Mouse (Mus musculus) hindbrain, embryonic 12.5 days (tissue): Measurements from ENCODE around the gene 1700001K19Rik. TPM values are rescaled to one million over a fixed set of nuclear protein-coding genes. Genes with fewer than 3 reads are reported as not detected.
"Not testable (repeated sequence)": the region's sequence is repeated elsewhere in the genome, so short reads cannot be mapped to it uniquely, and the experiment has no call there.

ENCODE experiments used
- ATAC-seq: fragments of 200-750 bp; cut with Nextera tagmentation; 2 replicates; pipeline ENCODE4 v1.8.0; 2017; ENCODE audit warnings: moderate TSS enrichment; ENCODE audit not compliant: low FRiP score
- H3K27ac ChIP-seq: fragments of 300-500 bp; sonication (generic); 2 replicates; pipeline ENCODE4 v1.5.1; 2016; ENCODE audit warnings: mild to moderate bottlenecking
- H3K27me3 ChIP-seq: fragments of 300-500 bp; sonication (generic); 2 replicates; pipeline ENCODE4 v1.6.1; 2016; ENCODE audit warnings: mild to moderate bottlenecking
- H3K36me3 ChIP-seq: fragments of 300-500 bp; sonication (generic); 2 replicates; pipeline ENCODE4 v1.6.1; 2016; ENCODE audit warnings: mild to moderate bottlenecking
- H3K4me1 ChIP-seq: fragments of 300-500 bp; sonication (generic); 2 replicates; pipeline ENCODE4 v1.6.1; 2016
- H3K4me2 ChIP-seq: fragments of 300-500 bp; sonication (generic); replicated peaks from 2 replicates; pipeline ENCODE4 v1.6.1; 2016; ENCODE audit warnings: mild to moderate bottlenecking
- H3K4me3 ChIP-seq: fragments of 300-500 bp; sonication (generic); 2 replicates; pipeline ENCODE4 v1.5.1; 2016; ENCODE audit warnings: mild to moderate bottlenecking
- H3K9ac ChIP-seq: fragments of 300-500 bp; sonication (generic); 2 replicates; pipeline ENCODE4 v1.6.1; 2016; ENCODE audit warnings: mild to moderate bottlenecking, moderate library complexity
- H3K9me3 ChIP-seq: fragments of 300-500 bp; sonication (generic); replicated peaks from 2 replicates; pipeline ENCODE4 v1.6.1; 2016; ENCODE audit warnings: mild to moderate bottlenecking
- WGBS: fragments of 180-500 bp; shearing (Covaris S2); methylation state at CpG from one replicate; pipeline ENCODE4 v1.1.7; 2016; 5-methylcytosine and 5-hydroxymethylcytosine counted together
- polyA plus RNA-seq: library from polyadenylated mRNA; unstranded; fragments of >200 nt; fragmentation: Nextera tagmentation; extraction: Ambion mirVana; gene quantifications from 2 replicates; pipeline ENCODE4 v1.2.1, GENCODE M21; 2016

Gene 1700001K19Rik
- not detected in 2 replicates for polyA plus RNA-seq

DNA sequence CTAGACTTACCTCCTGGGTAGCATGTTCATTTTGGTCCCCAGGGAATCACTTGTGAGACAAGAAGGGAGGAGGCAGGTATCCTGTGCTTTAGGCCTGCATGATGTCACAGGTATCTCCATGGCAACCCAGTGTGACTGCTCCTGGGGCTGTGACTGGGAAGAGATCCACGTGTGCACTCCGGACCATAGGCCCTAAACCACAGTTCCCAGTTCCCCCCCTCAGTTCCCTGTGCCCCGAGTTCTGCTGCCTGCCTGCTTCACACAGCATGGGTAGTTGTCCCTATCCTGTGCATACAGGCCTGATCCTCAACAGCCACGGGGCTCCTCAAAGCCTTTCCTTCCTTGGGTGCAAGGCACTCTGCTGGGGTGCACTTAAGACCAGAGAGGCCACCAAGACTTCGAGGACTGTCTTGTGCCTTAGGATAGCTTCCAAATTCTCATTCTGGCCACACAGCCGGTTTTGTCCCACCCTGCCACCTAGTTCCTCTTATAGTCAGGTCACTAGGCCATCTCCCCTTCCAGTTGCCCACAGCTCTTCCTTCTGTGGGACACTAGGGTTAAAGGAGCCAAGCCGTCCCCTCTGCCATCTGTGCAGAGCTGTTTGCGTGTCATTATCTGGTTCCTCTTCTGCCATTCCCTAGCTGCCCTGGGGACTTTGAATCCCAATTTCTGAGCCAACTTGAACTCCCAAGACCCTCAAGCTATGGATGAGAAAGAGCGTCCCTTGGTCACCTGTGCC, at the start of gene 1700001K19Rik:
Gene 1700001K19Rik, minus strand, starts transcription at position 59 of the 739 bp plus-strand sequence.
- Histone ChIP-seq H3K4me2 (no peak within 1 kb of the TSS), H3K27me3 (no peaks in the 10 kb centered on the region), H3K36me3 (peaks cover 14% of the 10 kb centered on the region; the same call in 1 of the 2 replicates), H3K9me3 (no peaks in the 10 kb centered on the region), H3K4me3 (no peak within 1 kb of the TSS), H3K4me1 (0 out of 2 replicates have a peak, but pooled peaks cover 4% of the 10 kb centered on the region), H3K27ac (no peak within 1 kb of the TSS), H3K9ac (no peak within 1 kb of the TSS)
- WGBS, result 79% methylated on average over 9 of the region's 9 CpGs
- no peak for ATAC-seq

DNA sequence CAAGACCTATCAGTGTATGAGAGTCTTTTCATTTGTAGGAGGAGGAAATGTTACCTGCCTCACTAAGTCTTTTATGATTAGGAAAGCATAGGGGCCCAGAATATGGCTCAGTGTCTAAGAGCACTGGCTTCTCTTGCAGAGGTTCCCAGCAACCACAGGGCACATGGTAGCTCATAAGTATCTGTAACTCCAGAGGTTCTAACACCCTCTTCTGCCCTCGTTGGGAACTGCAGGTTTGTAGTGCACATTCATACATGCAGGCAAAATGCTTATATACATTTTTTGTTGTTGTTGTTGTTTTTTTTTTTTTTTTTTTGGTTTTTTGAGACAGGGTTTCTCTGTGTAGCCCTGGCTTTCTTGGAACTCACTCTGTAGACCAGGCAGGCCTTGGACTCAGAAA, 44.0 kb upstream of the 1700001K19Rik start:
- no peaks in the 10 kb centered on the region for H3K4me1 ChIP-seq
- H3K9ac ChIP-seq, result no peak overlapping the region
- WGBS, result 58% methylated on average over 1 of the region's 1 CpGs
- peaks cover 3% of the 10 kb centered on the region; the same call in 1 of the 2 replicates for H3K27me3 ChIP-seq
- H3K27ac ChIP-seq, result no peak overlapping the region
- ATAC-seq, result no peak
- no peak overlapping the region for H3K4me2 ChIP-seq
- no peak overlapping the region for H3K4me3 ChIP-seq
- no peaks in the 10 kb centered on the region for H3K9me3 ChIP-seq
- H3K36me3 ChIP-seq, result no peaks in the 10 kb centered on the region

DNA sequence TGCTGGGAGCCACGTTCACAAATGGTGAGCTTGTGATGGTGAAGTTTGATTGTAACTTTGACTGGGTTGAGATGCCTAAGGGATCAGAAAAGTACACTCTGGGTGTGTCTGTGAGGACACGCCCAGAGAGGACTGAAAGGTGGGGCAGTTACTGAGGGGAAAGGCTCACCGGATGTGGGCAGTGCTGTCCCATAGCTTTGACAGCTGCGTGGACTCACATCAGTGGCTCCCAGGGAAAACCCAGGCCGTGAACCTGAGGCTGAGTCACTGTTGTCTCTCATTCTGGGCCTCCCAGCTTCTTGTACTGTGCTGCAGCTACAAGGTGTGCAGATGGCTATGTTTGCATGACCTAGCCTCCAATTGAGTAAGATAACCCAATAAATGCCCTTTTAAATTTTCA, 43.1 kb upstream of the 1700001K19Rik start:
- Histone ChIP-seq H3K4me2 (no peak overlapping the region), H3K9me3 (no peaks in the 10 kb centered on the region), H3K4me1 (no peaks in the 10 kb centered on the region), H3K9ac (no peak overlapping the region), H3K4me3 (no peak overlapping the region), H3K27me3 (peaks cover 3% of the 10 kb centered on the region; the same call in 1 of the 2 replicates), H3K36me3 (no peaks in the 10 kb centered on the region), H3K27ac (no peak overlapping the region)
- ATAC-seq, result no peak
- 85% methylated on average over 5 of the region's 5 CpGs for WGBS

DNA sequence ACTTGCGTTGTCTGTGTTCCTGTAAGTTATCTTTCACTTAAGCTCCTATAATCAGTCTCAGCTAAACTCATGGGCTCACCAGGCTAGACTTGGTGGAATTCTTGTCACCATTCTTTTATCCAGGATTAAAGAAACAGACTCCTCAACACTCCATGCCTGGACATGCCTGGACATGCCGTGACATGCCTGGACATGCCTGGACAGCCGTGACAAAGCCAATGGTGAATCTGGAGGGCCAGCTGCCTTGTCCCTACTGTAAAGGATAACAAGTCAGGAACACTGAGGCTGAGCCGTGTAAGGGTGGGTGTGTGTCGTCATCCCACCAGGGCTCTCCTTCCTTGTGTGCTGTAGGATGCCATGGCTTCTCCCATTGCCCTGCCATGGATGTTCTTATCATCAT, 42.6 kb upstream of the 1700001K19Rik start:
- WGBS, result 90% methylated on average over 5 of the region's 5 CpGs
- Histone ChIP-seq H3K4me1 (no peaks in the 10 kb centered on the region), H3K27me3 (peaks cover 3% of the 10 kb centered on the region; the same call in 1 of the 2 replicates), H3K27ac (no peak overlapping the region), H3K4me2 (no peak overlapping the region), H3K9me3 (no peaks in the 10 kb centered on the region), H3K36me3 (no peaks in the 10 kb centered on the region), H3K9ac (no peak overlapping the region), H3K4me3 (no peak overlapping the region)
- ATAC-seq, result no peak

DNA sequence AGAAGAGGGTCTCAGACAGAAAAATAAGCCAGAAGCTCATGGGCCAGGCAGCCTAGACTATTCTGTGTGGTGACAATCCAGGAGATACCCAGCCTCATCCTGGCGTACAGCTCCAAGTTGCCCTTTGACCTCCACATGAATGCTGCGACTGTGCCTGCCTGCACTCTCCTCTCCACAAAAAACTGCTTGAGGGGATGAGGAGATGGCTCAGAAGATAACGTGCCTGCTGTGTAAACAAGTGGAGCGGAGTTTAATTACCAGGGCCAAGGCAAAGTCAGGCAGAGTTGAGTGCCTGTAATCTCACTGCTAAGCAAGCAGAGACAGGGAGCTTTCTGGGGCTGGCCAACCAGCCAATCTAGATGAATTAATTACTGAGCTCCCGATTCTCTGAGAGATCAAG, 33.6 kb upstream of the 1700001K19Rik start:
- WGBS, result 31% methylated on average over 5 of the region's 5 CpGs
- H3K27ac ChIP-seq, result no peak overlapping the region
- no peaks in the 10 kb centered on the region for H3K4me1 ChIP-seq
- H3K27me3 ChIP-seq, result peaks cover 6% of the 10 kb centered on the region; the same call in 1 of the 2 replicates
- H3K36me3 ChIP-seq, result no peaks in the 10 kb centered on the region
- no peak overlapping the region for H3K4me3 ChIP-seq
- no peak overlapping the region for H3K4me2 ChIP-seq
- no peak overlapping the region for H3K9ac ChIP-seq
- no peaks in the 10 kb centered on the region for H3K9me3 ChIP-seq
- no peak for ATAC-seq

DNA sequence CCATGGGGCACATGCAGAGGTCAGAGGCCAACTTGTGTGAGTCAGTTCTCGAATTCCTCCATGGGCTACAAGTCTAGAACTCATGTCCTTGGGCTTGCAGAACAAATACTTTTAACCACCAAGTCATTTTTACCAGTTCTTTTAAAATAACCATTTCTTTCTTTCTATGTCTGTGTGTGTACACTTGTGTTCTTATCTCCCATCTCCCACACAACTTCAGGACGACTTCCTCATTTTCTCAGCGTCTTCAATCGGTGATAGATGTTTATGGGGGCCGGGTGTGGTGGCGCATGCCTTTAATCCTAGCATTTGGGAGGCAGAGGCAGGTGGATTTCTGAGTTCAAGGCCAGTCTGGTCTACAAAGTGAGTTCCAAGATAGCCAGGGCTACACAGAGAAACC, 31.8 kb upstream of the 1700001K19Rik start:
- Histone ChIP-seq H3K9ac (no peak overlapping the region), H3K27me3 (peaks cover 1% of the 10 kb centered on the region; the same call in 1 of the 2 replicates), H3K4me2 (no peak overlapping the region), H3K27ac (no peak overlapping the region), H3K9me3 (no peaks in the 10 kb centered on the region), H3K4me1 (no peaks in the 10 kb centered on the region), H3K4me3 (no peak overlapping the region), H3K36me3 (no peaks in the 10 kb centered on the region)
- no peak for ATAC-seq
- WGBS, result 96% methylated on average over 6 of the region's 6 CpGs

DNA sequence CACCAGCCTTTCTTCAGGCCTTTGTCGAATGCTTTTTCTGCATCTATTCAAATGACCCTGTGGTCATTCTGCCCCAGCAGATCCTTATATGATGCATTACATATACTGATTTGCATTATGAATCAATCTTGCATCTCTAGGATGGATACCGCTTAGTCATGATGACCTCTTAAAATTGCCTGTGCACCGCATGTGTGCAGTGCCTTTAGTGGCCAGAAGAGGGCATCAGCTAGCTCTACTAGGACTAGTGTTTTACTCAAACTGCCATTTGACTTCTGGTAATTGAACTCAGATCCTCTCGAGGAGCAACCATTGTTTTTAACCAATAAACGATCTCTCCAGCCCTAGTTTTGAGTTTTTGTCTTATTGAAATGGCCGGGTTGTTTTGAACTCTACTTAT, 31.4 kb upstream of the 1700001K19Rik start:
- H3K4me2 ChIP-seq, result no peak overlapping the region
- WGBS, result 92% methylated on average over 6 of the region's 6 CpGs

DNA sequence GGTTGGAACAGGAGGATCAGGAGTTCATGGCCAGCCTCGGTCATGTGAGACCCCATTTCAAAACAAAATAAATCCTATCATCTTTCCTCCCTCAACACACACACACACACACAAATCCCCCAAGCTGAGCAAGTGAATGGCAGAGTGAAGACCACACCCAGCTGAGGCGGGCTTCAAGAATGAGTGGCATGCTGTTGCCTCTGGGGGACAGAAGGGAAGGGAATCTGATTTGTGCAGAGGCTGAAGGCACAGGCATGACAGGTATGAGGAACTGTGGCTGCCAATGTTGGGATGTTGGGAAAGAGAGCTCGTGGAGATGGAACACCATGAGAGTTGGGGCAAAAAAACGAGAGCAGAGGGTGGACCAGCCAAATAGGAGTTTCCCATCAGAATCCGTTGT, 28.9 kb upstream of the 1700001K19Rik start:
- no peak overlapping the region for H3K4me2 ChIP-seq
- peaks cover 7% of the 10 kb centered on the region for H3K4me1 ChIP-seq
- 75% methylated on average over 5 of the region's 5 CpGs for WGBS
- no peak overlapping the region for H3K27ac ChIP-seq
- no peaks in the 10 kb centered on the region for H3K9me3 ChIP-seq
- H3K27me3 ChIP-seq, result no peaks in the 10 kb centered on the region
- no peak for ATAC-seq
- H3K4me3 ChIP-seq, result no peak overlapping the region
- H3K9ac ChIP-seq, result no peak overlapping the region
- no peaks in the 10 kb centered on the region for H3K36me3 ChIP-seq

More for the DNA sequence above, 31.4 kb upstream of the 1700001K19Rik start:
- H3K9me3 ChIP-seq, result no peaks in the 10 kb centered on the region
- no peak overlapping the region for H3K27ac ChIP-seq
- no peaks in the 10 kb centered on the region for H3K4me1 ChIP-seq
- no peaks in the 10 kb centered on the region for H3K27me3 ChIP-seq
- ATAC-seq, result no peak
- no peak overlapping the region for H3K9ac ChIP-seq
- H3K36me3 ChIP-seq, result no peaks in the 10 kb centered on the region
- H3K4me3 ChIP-seq, result no peak overlapping the region

GRCm38 (mm10) chr12:110707451-110707850, 25.0 kb upstream of the 1700001K19Rik start:
- Histone ChIP-seq H3K4me2 (no peak overlapping the region), H3K9ac (no peak overlapping the region), H3K9me3 (no peaks in the 10 kb centered on the region), H3K36me3 (no peaks in the 10 kb centered on the region), H3K27ac (no peak overlapping the region; the same call in 1 of the 2 replicates), H3K27me3 (no peaks in the 10 kb centered on the region; the same call in 1 of the 2 replicates), H3K4me1 (peaks cover 9% of the 10 kb centered on the region), H3K4me3 (no peak overlapping the region)
- 85% methylated on average over 7 of the region's 7 CpGs for WGBS
- ATAC-seq, result no peak

GRCm38 (mm10) chr12:110706337-110707231, 24.2 kb upstream of the 1700001K19Rik start:
- WGBS, result under 1% methylated on average over 27 of the region's 27 CpGs
- Histone ChIP-seq H3K4me3 (peak overlapping the region; percentile 35), H3K9ac (peak overlapping the region; percentile 44), H3K4me1 (peaks cover 11% of the 10 kb centered on the region), H3K4me2 (peak overlapping the region; percentile 56), H3K9me3 (no peaks in the 10 kb centered on the region), H3K36me3 (no peaks in the 10 kb centered on the region), H3K27ac (peak overlapping the region; percentile 71), H3K27me3 (no peaks in the 10 kb centered on the region; the same call in 1 of the 2 replicates)
- peak; percentile 72 for ATAC-seq

GRCm38 (mm10) chr12:110705419-110705818, 23.0 kb upstream of the 1700001K19Rik start:
- H3K4me1 ChIP-seq, result peaks cover 16% of the 10 kb centered on the region
- not testable (repeated sequence) for H3K9ac ChIP-seq, H3K36me3 ChIP-seq, H3K9me3 ChIP-seq, H3K4me2 ChIP-seq, H3K4me3 ChIP-seq, ATAC-seq, H3K27ac ChIP-seq, H3K27me3 ChIP-seq
- WGBS, result 85% methylated on average over 4 of the region's 4 CpGs

GRCm38 (mm10) chr12:110703682-110704081, 21.3 kb upstream of the 1700001K19Rik start:
- H3K4me3 ChIP-seq, result no peak overlapping the region
- 68% methylated on average over 7 of the region's 7 CpGs for WGBS
- no peak for ATAC-seq
- no peak overlapping the region for H3K27ac ChIP-seq
- peaks cover 2% of the 10 kb centered on the region; the same call in 1 of the 2 replicates for H3K27me3 ChIP-seq
- no peaks in the 10 kb centered on the region for H3K36me3 ChIP-seq
- H3K9me3 ChIP-seq, result no peaks in the 10 kb centered on the region
- no peak overlapping the region for H3K9ac ChIP-seq
- H3K4me2 ChIP-seq, result no peak overlapping the region
- peaks cover 16% of the 10 kb centered on the region for H3K4me1 ChIP-seq
